Mouse (Mus musculus) T-helper 2 cell (primary cell): ENCODE results near the gene Sema6d.

Experiments
- in situ Hi-C: fragments of 300-600 bp; cut with MboI, MseI; formaldehyde crosslinking; loops from one replicate; pipeline ENCODE4 v1.15.1; 2025; ENCODE audit warnings: high pct_unique_total_duplicates

The Sema6d gene

DNA sequence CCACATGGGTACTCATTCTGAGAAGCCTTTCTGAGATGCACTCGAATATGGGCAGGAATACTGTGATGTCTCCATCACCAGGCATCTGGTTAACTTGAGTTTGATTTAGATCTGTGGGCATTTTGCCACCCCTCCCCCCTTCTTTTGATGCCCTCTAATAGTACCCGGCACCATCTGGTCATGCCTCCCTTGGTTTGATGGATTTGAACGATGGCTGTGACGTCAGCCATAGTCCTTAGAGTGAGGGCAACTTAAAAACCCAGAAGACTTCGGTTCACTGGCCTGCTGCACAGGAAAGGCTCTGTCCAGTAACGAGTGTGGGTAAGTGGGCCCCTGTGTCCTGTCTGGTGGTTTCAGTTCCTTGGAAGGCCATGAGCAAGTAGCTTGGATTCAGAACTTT is 522.5 kb downstream of the Sema6d start:
- in situ Hi-C loops: no loop called here

DNA sequence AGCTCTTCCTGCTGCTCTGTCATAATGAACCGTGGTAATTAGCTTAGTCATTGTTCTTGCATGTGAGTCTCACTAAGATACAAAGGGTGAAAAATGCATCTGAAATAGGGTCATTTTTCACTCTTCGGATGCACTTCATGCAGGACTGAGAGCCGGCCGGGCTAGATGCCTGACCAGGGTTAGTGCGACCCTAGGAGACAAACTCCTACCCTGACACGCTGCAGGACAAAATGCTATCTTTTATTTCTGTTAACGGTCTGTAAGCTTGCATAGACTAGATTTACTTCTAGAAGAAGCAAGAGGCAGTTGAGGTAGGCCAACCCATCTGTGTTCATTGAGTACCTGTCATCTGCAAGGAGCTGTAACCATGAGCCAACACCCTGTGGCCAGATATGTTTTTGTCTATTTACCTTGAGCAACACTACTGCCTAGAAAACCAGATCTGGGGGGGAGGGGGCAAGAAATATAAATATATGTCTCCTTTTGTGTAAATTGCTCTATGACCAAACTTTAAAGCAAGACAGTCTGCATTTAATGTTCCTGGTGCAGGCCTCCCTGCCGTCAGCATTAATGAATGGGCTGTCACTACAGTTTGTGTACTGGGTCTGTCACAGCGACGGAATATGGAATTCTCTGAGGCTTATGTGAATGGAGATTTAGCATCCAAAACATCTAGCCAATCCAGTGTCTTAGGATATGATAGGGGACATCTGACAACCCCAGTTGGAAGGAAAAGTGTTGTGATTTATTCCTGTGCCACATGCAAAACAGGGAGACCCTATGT is 523.1 kb downstream of the Sema6d start:
- in situ Hi-C loops: no loop called here

DNA sequence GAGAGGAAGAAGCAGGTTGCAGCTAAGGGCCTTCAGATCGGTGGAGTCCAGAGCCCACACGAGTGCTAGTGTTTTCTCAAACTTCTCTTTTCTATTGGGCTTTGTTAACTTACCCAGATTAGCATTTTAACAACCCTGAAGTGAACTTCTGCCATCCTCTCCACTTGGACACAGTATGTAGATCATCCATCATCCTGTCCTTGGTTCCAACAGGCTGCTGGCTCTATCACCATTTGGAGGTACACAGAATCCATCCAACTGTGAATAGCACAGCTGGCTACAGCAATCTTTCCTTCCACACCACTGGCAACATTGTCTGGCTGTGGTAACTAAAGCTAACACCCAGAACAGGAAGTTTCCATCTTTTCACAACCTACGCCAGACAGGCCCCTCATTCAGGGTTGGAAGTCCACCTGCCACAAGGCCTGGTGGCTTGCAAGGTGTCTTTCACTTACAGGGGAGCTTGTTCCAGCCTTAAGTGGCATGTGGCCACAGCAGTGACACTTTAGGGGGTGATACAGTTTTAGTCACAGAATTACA is 524.0 kb downstream of the Sema6d start:
- in situ Hi-C loops: no loop called here

DNA sequence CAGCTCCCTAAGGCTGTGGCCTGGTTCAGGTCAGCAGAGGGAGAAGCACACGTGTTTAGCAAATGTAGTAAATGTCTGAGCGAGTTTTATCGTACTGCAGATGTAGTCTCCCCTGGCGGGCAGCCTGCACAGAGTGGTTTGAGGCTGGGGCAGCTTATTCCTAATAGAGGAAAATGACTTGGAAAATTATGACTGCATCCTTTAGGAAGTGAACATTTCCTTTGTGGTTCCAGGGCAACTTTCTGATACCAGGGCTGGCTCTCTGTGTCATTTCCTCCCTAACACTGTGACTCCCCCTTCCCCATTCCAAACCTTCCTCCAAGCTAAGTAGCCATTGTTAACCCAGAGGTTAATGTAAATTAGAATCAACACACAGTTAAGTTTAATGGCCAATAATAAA is 527.0 kb downstream of the Sema6d start:
- in situ Hi-C loops: no loop called here

DNA sequence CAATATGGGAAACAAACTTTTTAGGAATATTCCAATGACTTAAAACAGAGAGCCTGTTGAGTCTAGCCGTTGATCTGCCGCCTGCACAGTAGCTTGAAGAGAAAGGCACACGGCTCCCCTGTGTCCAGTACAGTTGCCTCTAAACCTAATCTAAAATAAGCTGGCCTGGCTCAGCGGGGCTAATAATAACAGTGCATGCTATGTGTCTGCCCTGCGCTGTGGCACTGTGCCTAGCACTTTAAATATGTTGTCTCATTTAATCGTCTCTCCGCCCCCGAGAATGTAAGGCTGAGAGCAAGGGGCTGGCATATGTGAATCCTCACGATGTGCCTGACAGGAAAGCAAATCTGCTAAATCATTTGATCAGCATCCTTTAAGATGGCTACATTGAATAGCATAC is 527.7 kb downstream of the Sema6d start:
- in situ Hi-C loops: no loop called here

DNA sequence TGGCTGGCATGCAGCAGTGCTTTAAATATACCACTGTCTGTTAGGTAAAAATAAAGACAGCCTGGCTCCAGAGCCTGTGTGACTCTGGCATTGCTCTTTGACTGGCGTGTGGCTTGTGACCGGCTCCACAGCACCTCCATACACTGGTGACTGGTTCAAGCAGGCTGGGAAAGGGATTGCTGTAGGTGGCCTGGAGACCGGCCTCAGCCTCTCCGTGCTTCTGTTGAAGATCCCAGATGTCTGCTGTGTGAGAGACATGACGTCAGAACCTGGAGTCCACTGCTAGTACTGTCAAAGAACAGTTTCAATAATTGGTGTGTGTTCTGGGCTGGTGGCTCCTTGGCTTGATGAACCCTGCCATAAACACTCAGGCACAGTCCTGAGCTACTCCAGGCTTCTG is 528.3 kb downstream of the Sema6d start:
- in situ Hi-C loops: no loop called here

DNA sequence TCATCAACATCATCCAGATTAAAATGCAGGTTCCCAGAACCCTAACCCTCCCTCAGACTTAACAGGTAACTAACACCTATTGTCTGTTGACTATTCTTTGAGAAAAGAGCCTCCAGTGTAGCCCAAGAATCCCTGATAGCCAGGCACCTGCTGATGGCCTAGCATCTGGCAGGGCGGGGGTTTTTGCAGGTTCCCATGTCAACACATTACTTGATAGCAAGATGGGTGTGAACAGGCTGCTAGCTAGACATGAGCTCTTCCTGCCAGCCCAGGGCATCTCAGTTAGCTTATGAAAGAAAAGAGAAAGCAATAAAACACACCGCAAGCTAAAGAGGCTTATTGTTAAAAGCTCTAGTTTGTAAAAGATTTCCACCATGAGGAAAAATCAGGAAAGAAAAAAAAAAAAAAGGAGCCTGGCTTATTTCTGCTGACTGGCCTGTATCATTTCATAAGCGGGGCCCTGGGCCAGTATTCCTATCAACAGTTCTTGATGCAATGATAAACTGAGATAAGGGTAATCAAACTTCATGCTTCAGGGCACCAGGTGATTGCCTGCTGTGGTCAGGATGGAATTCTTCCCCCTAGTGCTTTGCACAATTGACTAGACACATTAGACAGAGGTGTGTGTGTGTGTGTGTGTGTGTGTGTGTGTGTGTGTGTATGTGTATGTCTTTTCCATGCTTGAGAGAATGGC is 528.9 kb downstream of the Sema6d start:
- in situ Hi-C loops: no loop called here

DNA sequence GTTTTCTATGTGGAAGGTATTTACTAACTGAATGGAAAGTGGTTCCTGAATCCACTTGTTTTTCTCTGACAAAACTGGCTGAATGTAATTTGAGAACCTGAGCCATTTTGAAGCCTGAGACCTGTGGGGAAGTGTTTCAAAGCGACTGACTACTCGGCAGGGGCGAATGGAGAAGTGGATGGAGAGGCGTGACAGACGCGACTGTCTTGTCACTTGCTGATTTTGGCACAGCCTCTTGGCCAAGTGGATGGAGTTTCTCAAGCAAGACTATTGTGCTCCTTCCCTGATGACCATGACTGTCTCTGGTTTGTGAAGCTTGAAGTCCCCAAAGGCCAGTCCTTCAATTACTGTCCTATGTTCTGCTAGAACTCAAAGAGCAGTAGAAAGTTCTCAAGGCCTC is 530.7 kb downstream of the Sema6d start:
- in situ Hi-C loops: no loop called here

DNA sequence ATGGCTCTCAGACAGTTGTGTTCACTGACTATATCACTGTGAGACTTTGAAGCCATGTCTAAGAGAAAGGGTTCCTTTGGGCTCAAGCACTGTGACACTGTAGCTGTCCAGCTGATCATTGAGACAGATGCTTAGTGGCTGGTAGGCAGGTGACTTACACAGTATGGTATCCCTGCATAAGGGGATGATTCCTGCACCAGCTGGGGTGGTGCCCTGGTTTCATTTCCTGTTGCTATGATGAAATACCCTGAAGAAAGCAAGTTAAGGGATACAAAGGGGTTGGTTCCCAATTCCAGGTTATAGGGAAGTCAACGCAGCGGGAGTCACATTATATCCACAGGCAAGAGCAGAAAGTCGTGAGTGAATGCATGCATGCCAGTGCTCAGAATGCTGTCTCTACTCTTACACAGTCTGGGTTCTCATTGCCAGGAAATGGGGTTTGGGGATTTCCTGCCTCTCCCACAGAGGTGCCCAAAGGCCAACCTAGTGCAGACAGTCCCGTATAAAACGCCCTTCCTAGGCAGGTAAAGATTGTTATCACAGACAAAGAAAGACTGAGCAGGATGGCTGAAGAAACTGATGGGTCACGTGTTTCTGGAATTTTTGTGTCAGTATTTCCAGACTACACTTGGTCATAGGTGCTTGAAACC is 532.3 kb downstream of the Sema6d start:
- in situ Hi-C loops: no loop called here

DNA sequence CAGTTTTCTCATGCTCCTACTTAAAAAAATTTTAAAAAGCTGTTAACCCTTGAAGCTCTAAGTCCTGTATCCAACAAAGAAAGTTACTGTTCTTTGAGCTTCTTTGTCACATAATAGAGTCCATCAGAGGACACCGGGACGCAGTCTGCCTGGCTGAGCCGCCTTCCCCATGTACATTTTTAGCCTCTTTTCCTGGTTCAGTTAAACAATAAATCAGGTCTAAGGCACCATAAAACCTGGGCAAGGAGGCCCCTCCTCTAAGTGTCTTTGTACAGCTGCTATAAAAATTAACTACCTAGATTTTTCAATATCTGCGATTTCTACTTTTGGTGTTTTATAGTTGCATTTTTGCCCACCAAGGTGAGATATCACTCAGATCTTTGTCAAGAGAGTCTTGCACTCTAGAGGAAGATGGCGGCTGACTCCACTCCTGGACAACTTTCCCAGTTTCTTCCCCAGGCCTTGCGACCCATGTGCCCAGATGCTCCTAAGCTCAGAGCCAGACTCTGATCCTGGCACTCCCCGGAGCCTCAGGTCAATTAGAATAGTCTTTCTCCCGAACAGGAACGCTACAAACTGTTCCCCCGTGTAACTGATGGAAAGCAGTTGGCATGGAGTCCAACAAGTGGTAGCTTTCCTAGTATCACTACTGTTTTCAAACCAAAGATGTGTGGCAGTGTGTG is 534.6 kb downstream of the Sema6d start:
- in situ Hi-C loops: no loop called here

DNA sequence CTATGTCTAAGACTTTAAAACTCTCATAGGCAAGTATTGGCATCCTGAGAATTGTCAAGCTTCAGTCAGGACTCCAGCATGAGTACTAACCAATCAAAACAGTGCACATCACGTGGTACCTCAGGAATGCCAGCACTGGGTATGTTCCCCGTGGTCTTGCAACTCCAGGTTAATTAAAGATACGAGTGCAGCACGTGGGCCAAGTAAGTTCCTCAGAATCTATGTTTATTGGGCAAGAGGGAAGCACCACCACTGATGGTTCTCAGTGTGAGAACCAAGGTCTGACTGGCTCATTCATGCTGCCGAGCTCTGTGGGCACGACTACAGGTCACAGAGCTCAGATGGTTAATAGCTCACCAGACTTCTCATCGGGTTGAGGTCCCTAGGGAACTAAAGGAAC is 536.7 kb downstream of the Sema6d start:
- in situ Hi-C loops: no loop called here

DNA sequence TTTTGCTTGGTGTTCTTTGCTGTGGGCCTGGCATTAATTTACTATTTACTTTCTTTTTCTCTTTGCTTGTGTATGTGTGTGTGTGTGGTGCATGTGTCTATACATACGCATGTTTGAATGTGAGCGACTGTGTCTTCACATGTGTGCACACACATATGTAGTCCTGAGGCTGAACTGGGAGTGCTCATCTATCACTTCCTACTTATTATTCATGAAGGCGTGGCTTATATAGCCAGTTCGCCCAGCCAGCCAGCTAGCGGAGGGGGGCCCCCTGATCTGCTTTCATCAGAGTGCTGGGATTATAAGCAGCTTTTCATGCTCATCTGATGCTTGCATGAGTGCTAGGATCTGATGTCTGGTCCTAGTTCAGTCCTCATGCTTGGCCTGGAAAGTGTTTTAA is 537.9 kb downstream of the Sema6d start:
- in situ Hi-C loops: no loop called here

DNA sequence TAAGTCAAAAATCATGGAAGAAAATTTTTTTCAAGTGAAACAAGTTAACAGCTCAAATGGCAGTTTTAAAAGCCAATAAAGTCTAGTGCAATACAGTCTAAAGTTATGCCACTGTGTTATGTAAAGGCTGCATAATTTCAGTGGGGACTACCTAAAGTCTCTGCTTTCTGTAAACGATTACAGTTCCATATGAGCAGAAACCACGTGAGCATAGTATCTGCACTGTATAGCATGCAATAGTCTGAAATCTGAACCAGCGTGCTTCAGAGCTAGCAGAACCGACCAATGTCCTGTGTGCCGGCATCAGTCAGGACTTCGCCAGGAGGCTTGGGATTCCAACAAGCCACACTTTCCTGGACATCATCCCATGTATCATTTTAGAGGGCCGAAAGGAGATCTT is 538.9 kb downstream of the Sema6d start:
- in situ Hi-C loops: no loop called here

DNA sequence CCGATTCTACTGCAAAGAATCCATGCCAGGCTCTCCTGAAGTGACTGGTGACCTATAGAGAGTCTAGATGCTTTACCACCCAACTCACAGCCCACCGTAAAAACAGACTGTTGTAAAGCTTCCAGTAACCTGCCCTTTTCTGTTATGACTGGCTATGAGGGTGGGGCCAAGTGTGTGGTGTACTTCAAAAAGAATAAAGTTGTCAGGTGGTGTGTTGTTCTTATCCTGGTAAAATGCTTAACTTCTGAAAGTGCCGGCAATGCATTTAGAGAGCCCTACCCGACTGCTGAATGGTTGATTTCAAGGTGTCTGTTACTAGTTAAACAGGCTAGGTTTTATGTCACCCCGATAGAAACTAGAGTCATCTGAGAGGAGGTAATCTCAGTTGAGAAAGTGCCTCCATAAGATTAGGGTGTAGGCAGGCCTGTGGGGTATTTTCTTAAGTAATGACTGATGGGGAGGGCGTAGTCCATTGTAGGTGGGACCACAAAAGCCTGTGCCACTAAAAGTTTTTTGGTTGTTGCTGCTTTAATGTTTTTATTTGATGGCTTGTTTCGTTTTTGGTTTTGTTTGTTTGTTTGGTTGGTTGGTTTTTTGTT is 544.7 kb downstream of the Sema6d start:
- in situ Hi-C loops: no loop called here

DNA sequence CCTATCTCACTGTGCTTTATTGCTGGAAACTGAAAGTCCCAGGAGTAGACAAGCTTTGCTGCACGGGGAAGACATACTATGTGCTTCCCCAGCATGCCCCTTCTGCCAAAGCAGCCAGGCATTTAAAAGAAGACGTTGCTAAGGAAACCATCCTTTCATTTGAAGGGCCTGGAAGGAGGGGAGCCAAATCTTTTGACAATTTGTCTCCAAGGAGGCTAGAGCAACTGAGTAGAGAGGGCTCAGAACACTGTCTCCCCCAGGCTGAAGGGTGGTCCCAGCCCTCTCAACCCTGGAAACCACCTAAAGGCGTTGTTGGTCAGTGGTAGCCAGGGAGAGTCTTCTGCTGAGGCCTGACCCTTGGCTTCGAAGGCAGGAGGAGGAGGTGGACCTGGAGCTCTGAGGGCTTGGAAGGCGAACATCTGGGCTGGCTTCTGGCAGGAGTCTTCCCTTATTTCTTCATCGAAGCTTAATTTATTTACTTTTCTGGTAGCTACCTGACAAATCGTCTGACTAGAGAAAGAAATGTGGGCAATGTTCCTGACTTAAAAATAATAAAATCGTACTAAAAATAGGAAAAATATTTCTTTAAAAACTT is 545.6 kb downstream of the Sema6d start:
- in situ Hi-C loops: no loop called here

DNA sequence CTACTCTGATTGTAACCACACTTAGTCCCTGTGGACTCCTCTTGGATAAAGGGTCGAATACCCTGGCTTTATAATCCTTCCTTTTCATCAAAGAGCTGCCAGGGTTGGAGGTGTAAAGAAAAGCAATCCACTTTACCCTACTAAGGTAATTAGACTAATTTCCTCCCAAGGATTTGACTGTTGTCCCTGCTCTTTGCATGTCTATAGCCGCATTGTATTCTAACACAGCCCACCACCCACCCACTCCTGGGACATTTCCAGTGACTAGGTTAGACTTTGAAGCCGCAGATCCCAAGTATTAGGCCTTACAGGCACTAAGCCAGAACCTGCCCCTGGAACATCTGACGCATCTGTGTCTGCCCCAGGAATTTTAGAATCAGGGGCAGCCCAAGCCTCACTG is 547.3 kb downstream of the Sema6d start:
- in situ Hi-C loops: no loop called here

DNA sequence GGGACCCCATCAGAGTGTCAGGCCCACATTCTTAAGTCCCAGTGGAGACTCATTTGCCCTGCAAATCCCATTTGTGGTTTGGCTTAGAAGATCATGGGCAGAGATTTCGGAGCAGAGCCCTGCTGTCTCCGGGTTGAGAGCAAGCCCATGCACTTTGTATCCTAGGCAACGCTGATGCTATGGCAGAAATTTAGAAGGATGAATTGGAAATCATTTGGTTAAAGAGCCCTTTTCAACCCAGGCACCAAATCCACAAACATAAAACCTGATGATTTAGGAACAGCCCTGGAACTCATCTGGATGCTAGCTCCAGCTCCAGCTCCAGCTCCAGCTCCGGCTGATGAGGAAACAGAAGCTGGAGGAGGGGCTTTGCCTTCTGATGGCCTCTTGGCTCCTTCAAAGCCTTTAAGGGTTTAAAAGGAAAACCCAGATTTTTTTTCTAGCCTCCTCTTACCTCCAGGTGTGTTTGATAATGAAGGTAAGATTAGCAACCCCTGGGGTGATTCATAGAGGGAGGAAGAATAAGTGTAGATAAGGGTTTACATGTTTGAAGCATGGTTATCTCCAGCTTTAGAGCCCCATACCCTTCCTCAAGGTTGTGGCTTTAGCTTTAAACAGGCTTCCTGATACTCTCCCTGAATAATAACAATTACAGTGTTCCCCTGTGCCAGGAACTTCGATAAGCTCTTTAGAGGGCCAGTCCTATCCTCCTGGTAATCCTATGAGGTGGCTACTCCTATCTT is 549.6 kb downstream of the Sema6d start:
- in situ Hi-C loops: no loop called here

DNA sequence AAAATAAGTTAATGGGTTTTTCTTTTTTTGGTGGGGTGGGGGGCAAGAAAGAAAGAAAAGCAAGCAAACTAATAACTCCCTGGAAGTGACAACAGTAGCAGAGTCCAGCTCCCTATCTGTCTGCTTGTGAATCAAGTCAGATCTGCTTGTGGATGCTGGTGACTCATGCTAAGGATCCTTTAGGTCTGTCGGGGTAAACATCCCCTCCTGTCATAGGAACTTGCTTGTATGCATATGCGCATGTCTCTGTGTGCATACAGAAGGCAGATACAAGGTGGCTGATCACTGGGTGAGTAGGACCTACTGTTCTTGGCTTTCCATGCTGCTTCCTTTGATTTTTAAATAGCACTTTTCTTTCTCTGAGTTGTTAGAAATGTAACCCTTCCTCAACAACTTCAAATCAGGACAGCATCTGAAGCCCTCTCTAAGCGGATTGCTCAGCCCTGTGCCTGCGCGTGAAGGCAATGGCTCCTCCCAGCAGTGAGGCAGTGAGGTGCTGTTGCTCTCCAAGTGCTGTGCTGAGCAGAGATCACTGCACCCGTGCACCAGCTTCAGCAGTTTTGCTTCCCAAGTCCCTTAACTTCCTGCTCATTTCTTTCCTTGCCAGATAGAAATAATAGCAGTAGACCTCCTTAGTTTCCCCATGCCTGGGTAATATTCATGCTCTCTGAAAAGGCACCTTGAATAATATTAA is 550.9 kb downstream of the Sema6d start:
- in situ Hi-C loops: no loop called here

DNA sequence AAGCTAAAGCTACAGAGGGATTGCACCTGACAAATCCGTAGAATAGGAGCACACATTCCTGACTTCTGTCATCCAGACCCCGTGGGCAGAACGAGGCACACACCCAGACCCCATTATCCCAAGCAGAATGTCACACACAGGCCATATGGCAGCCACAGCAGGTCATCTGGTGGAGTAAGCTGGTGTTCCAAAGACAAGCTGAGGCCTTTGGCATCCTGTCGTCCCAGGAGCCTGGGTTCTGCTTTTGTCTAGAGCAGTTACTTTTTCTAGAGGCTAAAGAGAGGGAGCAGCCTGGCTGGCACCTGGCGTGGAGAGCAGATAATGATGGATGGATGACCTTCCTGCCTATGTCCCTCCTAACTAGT is 551.4 kb downstream of the Sema6d start:
- in situ Hi-C loops: no loop called here

DNA sequence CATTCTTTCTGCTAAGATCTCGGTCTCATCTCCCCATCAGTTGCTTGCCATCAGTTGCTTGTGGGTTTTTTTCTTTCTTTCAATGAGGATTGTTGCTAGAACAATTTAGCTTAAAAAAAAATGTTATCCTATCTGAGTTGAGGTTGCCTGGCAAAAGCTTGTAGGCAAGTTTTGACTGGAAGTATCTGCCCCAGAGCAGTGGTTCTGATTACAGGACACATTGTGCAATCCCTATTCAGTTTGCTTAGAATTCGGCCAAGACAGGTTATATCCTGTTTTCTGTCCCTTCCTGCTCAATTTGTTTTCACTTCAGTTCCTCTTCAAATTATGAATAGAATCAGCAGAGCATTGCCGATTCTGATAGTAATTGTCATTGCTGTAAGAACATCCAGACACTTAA is 552.4 kb downstream of the Sema6d start:
- in situ Hi-C loops: no loop called here
